Mouse (Mus musculus): ENCODE results near the gene Ano1. TPM values are rescaled to one million over a fixed set of nuclear protein-coding genes. Genes with fewer than 3 reads are reported as not detected.

Gene Ano1
- polyA plus RNA-seq, 1 experiment from 2014 or later, result 7.4 TPM

GRCm38 (mm10) chr7:144558552-144558951 lies 193.2 kb downstream of the Ano1 start:
- H3K27me3 ChIP-seq (ENCODE audit: insufficient read depth, poor library complexity, severe bottlenecking), result peaks cover 56% of the 10 kb centered on the region
- 55% methylated on average over 6 of the region's 6 CpGs for WGBS
- H3K4me1 ChIP-seq (replicated peaks), result peaks cover 24% of the 10 kb centered on the region
- DNase-seq (ENCODE audit: low spot score), result no peak
- no peak overlapping the region for H3K4me3 ChIP-seq
- H3K36me3 ChIP-seq, result no peaks in the 10 kb centered on the region
- no peaks in the 10 kb centered on the region for H3K9me3 ChIP-seq
- no peak overlapping the region for H3K27ac ChIP-seq

- 31% methylated on average over 8 of the region's 8 CpGs for WGBS
- Histone ChIP-seq H3K27ac (peak overlapping the region; percentile 94), H3K4me3 (peak overlapping the region; percentile 98), H3K4me1 (replicated peaks) (peaks cover 37% of the 10 kb centered on the region), H3K27me3 (ENCODE audit: insufficient read depth, poor library complexity, severe bottlenecking) (peaks cover 31% of the 10 kb centered on the region; the same call in 1 of the 2 replicates), H3K9me3 (no peaks in the 10 kb centered on the region), H3K36me3 (peaks cover 35% of the 10 kb centered on the region)
- DNase-seq (ENCODE audit: low spot score), result no peak
Measured at GRCm38 (mm10) chr7:144554123-144554472, 197.7 kb downstream of the Ano1 start.

GRCm38 (mm10) chr7:144553237-144554122 lies 198.3 kb downstream of the Ano1 start, which contains the start of gene Ppfia1:
TSS of gene Ppfia1 (minus strand) at chr7:144553729.
- peak; percentile 96 for DNase-seq (ENCODE audit: low spot score)
- Histone ChIP-seq H3K4me1 (replicated peaks) (peaks cover 37% of the 10 kb centered on the region), H3K27me3 (ENCODE audit: insufficient read depth, poor library complexity, severe bottlenecking) (peaks cover 28% of the 10 kb centered on the region; the same call in 1 of the 2 replicates), H3K9me3 (no peaks in the 10 kb centered on the region), H3K36me3 (peaks cover 41% of the 10 kb centered on the region), H3K4me3 (peak within 1 kb of the TSS; percentile 98), H3K27ac (peak within 1 kb of the TSS; percentile 94)
- under 1% methylated on average over 97 of the region's 97 CpGs for WGBS

GRCm38 (mm10) chr7:144552274-144552673 lies 199.5 kb downstream of the Ano1 start:
- H3K9me3 ChIP-seq, result no peaks in the 10 kb centered on the region
- WGBS, result 90% methylated on average over 8 of the region's 8 CpGs
- peaks cover 49% of the 10 kb centered on the region for H3K36me3 ChIP-seq
- H3K4me3 ChIP-seq, result peak overlapping the region; percentile 98
- peaks cover 37% of the 10 kb centered on the region for H3K4me1 ChIP-seq (replicated peaks)
- no peak overlapping the region for H3K27ac ChIP-seq
- DNase-seq (ENCODE audit: low spot score), result no peak
- H3K27me3 ChIP-seq (ENCODE audit: insufficient read depth, poor library complexity, severe bottlenecking), result peaks cover 22% of the 10 kb centered on the region; the same call in 1 of the 2 replicates

GRCm38 (mm10) chr7:144550811-144551210 lies 201.0 kb downstream of the Ano1 start:
- no peak overlapping the region for H3K4me3 ChIP-seq
- H3K27ac ChIP-seq, result no peak overlapping the region
- peaks cover 63% of the 10 kb centered on the region for H3K36me3 ChIP-seq
- DNase-seq (ENCODE audit: low spot score), result no peak
- no peaks in the 10 kb centered on the region for H3K9me3 ChIP-seq
- H3K27me3 ChIP-seq (ENCODE audit: insufficient read depth, poor library complexity, severe bottlenecking), result peaks cover 11% of the 10 kb centered on the region; the same call in 1 of the 2 replicates
- peaks cover 37% of the 10 kb centered on the region for H3K4me1 ChIP-seq (replicated peaks)
- 91% methylated on average over 1 of the region's 1 CpGs for WGBS

DNA sequence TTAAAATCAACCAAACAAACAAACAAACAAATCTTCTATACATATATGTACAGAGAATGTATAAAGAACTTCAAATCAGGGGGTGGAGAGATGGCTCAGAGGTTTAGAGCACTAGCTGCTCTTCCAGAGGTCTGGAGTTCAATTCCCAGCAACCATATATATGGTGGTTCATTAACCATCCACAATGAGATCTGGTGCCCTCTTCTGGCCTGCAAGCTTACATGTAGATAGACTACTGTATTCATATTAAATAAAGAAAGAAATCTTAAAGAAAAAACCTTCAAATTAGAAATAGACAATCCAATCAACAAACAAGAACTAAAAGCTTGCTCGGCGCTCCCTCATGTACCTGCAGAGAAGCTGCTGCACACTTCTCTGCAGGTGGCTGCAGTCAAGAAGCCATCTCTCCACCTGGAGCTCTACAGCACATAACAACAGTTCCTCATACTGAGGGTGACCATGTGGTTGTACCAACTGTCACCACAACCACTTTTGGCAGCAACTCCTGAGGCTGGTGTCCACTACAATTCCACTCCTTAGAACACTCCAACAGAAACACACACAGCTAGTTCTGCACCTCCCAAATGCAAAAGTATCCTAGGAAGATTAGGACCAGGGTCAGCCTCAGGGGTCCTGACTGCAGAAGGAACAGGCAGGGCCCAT lies 201.7 kb downstream of the Ano1 start:
- Histone ChIP-seq H3K4me3 (no peak overlapping the region), H3K4me1 (replicated peaks) (peaks cover 37% of the 10 kb centered on the region), H3K9me3 (no peaks in the 10 kb centered on the region), H3K27me3 (ENCODE audit: insufficient read depth, poor library complexity, severe bottlenecking) (peaks cover 5% of the 10 kb centered on the region; the same call in 1 of the 2 replicates), H3K36me3 (peaks cover 70% of the 10 kb centered on the region), H3K27ac (no peak overlapping the region)
- 96% methylated on average over 2 of the region's 2 CpGs for WGBS
- no peak for DNase-seq (ENCODE audit: low spot score)

DNA sequence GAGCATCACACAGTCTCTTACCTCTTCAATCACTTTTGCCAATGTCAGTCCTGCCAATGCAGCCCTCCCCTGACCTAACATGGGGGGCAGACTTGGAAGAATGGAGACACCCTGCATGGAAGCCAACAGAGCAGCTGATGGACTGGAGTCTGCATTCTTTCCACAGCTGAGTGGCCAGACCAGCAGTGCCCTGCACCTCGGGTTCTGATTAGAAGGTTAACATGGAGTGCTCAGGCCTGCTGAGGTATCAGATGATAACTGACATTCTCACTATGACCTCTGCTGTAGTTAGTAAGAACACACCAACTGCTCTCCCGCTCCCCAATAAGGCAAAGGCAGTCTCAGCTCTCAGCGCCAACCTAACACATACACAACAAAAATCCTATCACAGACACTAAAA lies 206.5 kb downstream of the Ano1 start:
- no peaks in the 10 kb centered on the region for H3K9me3 ChIP-seq
- H3K4me1 ChIP-seq (replicated peaks), result peaks cover under 1% of the 10 kb centered on the region; the same call in 1 of the 2 replicates
- DNase-seq (ENCODE audit: low spot score), result no peak
- H3K27ac ChIP-seq, result no peak overlapping the region
- no peak overlapping the region for H3K4me3 ChIP-seq
- 86% methylated on average over 3 of the region's 3 CpGs for WGBS
- H3K36me3 ChIP-seq, result peaks cover 59% of the 10 kb centered on the region
- no peaks in the 10 kb centered on the region for H3K27me3 ChIP-seq (ENCODE audit: insufficient read depth, poor library complexity, severe bottlenecking)

DNA sequence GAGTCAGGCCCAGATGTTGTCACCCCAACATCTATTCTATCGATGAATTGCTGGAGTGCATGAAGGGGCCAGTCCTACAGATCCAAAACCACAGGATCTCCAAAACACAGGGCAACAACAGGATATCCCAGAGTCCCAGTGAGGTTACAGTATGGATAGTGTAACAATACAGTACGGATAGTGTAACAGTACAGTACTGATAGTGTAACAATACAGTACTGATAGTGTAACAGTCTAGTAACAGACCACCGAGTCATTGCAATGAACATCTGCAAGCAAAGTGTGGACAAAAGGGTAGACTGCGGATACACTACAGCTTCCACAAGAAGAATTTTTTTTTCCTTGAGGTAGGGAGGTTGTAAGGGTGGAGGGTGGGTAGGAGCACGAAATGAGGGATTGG lies 210.4 kb downstream of the Ano1 start:
- no peaks in the 10 kb centered on the region for H3K9me3 ChIP-seq
- 93% methylated on average over 5 of the region's 5 CpGs for WGBS

GRCm38 (mm10) chr7:144539146-144539545 lies 212.6 kb downstream of the Ano1 start:
- 84% methylated on average over 2 of the region's 2 CpGs for WGBS
- DNase-seq (ENCODE audit: low spot score), result no peak
- H3K9me3 ChIP-seq, result no peaks in the 10 kb centered on the region

More for the DNA sequence above, 210.4 kb downstream of the Ano1 start:
- peaks cover 6% of the 10 kb centered on the region; the same call in 1 of the 2 replicates for H3K4me1 ChIP-seq (replicated peaks)
- no peak overlapping the region for H3K4me3 ChIP-seq
- no peak overlapping the region for H3K27ac ChIP-seq
- H3K27me3 ChIP-seq (ENCODE audit: insufficient read depth, poor library complexity, severe bottlenecking), result no peaks in the 10 kb centered on the region
- no peak for DNase-seq (ENCODE audit: low spot score)
- H3K36me3 ChIP-seq, result peaks cover 30% of the 10 kb centered on the region

More at GRCm38 (mm10) chr7:144539146-144539545, 212.6 kb downstream of the Ano1 start:
- Histone ChIP-seq H3K27ac (no peak overlapping the region), H3K4me3 (no peak overlapping the region), H3K36me3 (peaks cover 17% of the 10 kb centered on the region), H3K4me1 (replicated peaks) (peaks cover 6% of the 10 kb centered on the region; the same call in 1 of the 2 replicates), H3K27me3 (ENCODE audit: insufficient read depth, poor library complexity, severe bottlenecking) (no peaks in the 10 kb centered on the region)

Other genes starting within 250 kb of the Ano1 start
- 33.2 and 38.1 TPM in 2 replicates for gene Ppfia1, start 198.2 kb downstream of the Ano1 start, polyA plus RNA-seq (2016; fragmentation: Nextera tagmentation; extraction: Ambion mirVana)
- 10.1 TPM in 2 replicates for gene Fadd, start 169.5 kb downstream of the Ano1 start, polyA plus RNA-seq (2016; fragmentation: Nextera tagmentation; extraction: Ambion mirVana)
- gene Fgf3, start 86.1 kb upstream of the Ano1 start, polyA plus RNA-seq (2016; fragmentation: Nextera tagmentation; extraction: Ambion mirVana), result 1.7 and 2.6 TPM in 2 replicates
- 0.15 TPM in 1 of 2 replicates, not detected in the other for gene Fgf4, start 95.4 kb upstream of the Ano1 start, polyA plus RNA-seq (2016; fragmentation: Nextera tagmentation; extraction: Ambion mirVana)
- 43.4 and 55.3 TPM in 2 replicates for gene Fgf15, start 144.6 kb upstream of the Ano1 start, polyA plus RNA-seq (2016; fragmentation: Nextera tagmentation; extraction: Ambion mirVana)
- gene LTO1, start 163.1 kb upstream of the Ano1 start, polyA plus RNA-seq (2016; fragmentation: Nextera tagmentation; extraction: Ambion mirVana), result 30.5 and 33.0 TPM in 2 replicates
- gene Ccnd1, start 188.0 kb upstream of the Ano1 start, polyA plus RNA-seq (2016; fragmentation: Nextera tagmentation; extraction: Ambion mirVana), result 166 and 220 TPM in 2 replicates

Measured in hindbrain, embryonic 10.5 days (tissue).